Mouse (Mus musculus): ENCODE results near the gene Pdzrn3. TPM values are rescaled to one million over a fixed set of nuclear protein-coding genes. Genes with fewer than 3 reads are reported as not detected.

The Pdzrn3 gene
- polyA plus RNA-seq, 1 experiment from 2014 or later: 27.3 TPM

DNA sequence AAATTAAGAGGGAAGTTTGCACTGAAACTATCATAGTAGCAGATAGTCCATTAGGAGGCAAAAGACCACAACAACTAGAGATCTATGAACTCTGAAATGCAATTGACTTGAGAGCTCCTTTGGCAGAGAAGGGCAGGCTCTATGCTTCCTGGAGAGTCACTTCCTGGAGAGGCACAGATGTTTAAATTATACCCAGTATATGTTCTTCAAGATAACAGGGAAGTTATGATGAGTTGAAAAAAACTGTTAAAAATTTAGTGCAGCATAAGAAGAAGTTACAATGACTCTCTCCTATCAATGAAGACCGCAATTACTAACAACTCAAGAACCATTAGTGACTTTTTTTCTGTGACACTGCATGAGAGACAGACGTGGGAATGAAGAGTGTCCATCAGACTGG is 90.6 kb downstream of the Pdzrn3 start:
- no peak for DNase-seq (ENCODE audit: low spot score)
- H3K4me1 ChIP-seq (ENCODE audit: control insufficient read depth, insufficient read depth, low read length): peaks cover 3% of the 10 kb centered on the region; the same call in 1 of the 2 replicates
- H3K27ac ChIP-seq (ENCODE audit: low read depth, low read length): no peak overlapping the region
- no peak overlapping the region for H3K4me3 ChIP-seq (ENCODE audit: low read depth, low read length)
- no peak overlapping the region for H3K4me2 ChIP-seq (ENCODE audit: low read depth)
- WGBS: 91% methylated on average over 2 of the region's 2 CpGs
- no peaks in the 10 kb centered on the region for H3K9me3 ChIP-seq (ENCODE audit: control insufficient read depth, low read length)
- H3K27me3 ChIP-seq (ENCODE audit: control insufficient read depth, insufficient read depth, low read length): no peaks in the 10 kb centered on the region
- ATAC-seq (ENCODE audit: insufficient read depth, low FRiP score, low TSS enrichment): no peak
- H3K9ac ChIP-seq (ENCODE audit: low read length): no peak overlapping the region
- no peaks in the 10 kb centered on the region for H3K36me3 ChIP-seq (ENCODE audit: control insufficient read depth, insufficient read depth, low read length)

DNA sequence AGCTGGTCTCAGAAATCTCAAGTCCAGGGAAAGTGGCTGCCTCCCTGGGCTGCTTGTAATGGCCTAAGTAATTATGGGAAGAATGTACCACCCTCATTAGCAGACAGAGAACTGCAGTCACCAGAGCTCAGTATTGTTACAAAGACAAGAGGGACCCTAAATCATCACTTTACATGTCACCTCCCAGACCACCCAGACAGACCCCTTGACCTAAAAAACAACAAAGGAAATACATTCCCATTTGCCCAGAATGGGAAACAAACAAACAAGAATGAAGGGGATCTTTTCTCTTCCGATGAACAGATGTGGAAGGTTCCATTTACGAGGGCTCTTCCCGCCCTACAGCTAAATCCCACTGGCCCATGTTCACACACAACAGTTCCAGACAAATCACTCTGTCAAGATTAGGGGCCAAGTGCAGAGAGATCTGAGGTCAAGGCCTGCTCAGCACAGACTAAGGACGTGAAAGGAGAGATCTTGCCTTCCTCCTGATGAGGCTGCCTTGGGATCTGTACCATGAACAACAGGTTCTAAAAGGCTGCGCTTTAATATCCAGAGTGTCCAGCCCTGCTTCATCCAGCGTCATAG is 93.2 kb downstream of the Pdzrn3 start:
- Histone ChIP-seq H3K27me3 (ENCODE audit: control insufficient read depth, insufficient read depth, low read length) (no peaks in the 10 kb centered on the region), H3K4me2 (ENCODE audit: low read depth) (no peak overlapping the region), H3K4me1 (ENCODE audit: control insufficient read depth, insufficient read depth, low read length) (peaks cover 11% of the 10 kb centered on the region), H3K9me3 (ENCODE audit: control insufficient read depth, low read length) (no peaks in the 10 kb centered on the region), H3K4me3 (ENCODE audit: low read depth, low read length) (no peak overlapping the region), H3K9ac (ENCODE audit: low read length) (no peak overlapping the region), H3K36me3 (ENCODE audit: control insufficient read depth, insufficient read depth, low read length) (no peaks in the 10 kb centered on the region), H3K27ac (ENCODE audit: low read depth, low read length) (no peak overlapping the region)
- ATAC-seq (ENCODE audit: insufficient read depth, low FRiP score, low TSS enrichment) (peak; percentile 65; the same call in 1 of the 2 replicates), DNase-seq (ENCODE audit: low spot score) (no peak)
- 27% methylated on average over 6 of the region's 6 CpGs for WGBS

DNA sequence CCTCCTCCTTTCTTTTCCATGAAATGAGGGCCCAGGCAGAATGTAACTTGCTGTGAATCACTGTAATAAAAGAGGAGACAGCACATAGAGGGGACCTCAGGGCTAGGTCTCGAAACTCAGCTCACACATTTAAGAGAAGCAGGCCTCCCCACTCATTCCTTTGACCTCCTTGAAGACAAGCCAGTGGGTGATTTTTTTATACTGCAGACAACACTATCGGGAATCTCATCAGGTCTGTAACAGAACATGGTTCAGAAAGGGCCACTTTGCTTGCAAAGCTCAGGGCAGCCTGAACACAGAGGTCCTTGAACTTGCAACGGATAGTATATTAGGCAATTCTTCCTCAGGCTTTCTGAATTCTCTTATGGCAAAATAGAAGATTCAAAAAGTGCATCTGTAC is 93.8 kb downstream of the Pdzrn3 start:
- DNase-seq (ENCODE audit: low spot score): no peak

DNA sequence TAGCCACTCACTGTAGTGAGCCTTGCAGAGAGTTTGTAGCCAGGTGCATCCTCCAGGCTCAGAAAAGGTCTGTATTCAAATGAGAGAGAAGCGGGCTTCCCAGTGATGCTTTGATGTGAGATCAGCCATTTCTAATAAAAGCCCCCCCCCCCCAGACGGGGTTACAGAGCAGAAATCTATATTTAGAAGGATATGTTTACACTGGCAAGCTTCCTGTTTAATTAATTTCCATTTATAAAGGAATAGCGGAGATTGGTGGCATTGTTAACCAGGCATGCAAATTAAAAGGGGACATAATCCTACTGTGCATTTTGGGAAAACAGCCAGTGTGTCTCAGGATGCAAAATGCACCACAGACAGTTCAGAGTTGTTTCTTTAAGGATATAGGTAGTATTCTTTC is 96.1 kb downstream of the Pdzrn3 start:
- DNase-seq (ENCODE audit: low spot score): no peak
- Histone ChIP-seq H3K27ac (ENCODE audit: low read depth, low read length) (no peak overlapping the region), H3K4me3 (ENCODE audit: low read depth, low read length) (no peak overlapping the region), H3K4me2 (ENCODE audit: low read depth) (no peak overlapping the region), H3K4me1 (ENCODE audit: control insufficient read depth, insufficient read depth, low read length) (peaks cover 11% of the 10 kb centered on the region), H3K27me3 (ENCODE audit: control insufficient read depth, insufficient read depth, low read length) (no peaks in the 10 kb centered on the region), H3K9ac (ENCODE audit: low read length) (no peak overlapping the region), H3K9me3 (ENCODE audit: control insufficient read depth, low read length) (no peaks in the 10 kb centered on the region), H3K36me3 (ENCODE audit: control insufficient read depth, insufficient read depth, low read length) (no peaks in the 10 kb centered on the region)
- WGBS: 37% methylated on average over 3 of the region's 3 CpGs
- no peak for ATAC-seq (ENCODE audit: insufficient read depth, low FRiP score, low TSS enrichment)

More for the DNA sequence above, 93.8 kb downstream of the Pdzrn3 start:
- H3K4me3 ChIP-seq (ENCODE audit: low read depth, low read length): no peak overlapping the region
- no peaks in the 10 kb centered on the region for H3K27me3 ChIP-seq (ENCODE audit: control insufficient read depth, insufficient read depth, low read length)
- WGBS: 48% methylated on average over 3 of the region's 3 CpGs
- no peak overlapping the region for H3K27ac ChIP-seq (ENCODE audit: low read depth, low read length)
- H3K4me1 ChIP-seq (ENCODE audit: control insufficient read depth, insufficient read depth, low read length): peaks cover 11% of the 10 kb centered on the region
- H3K9me3 ChIP-seq (ENCODE audit: control insufficient read depth, low read length): no peaks in the 10 kb centered on the region
- no peak overlapping the region for H3K9ac ChIP-seq (ENCODE audit: low read length)
- no peaks in the 10 kb centered on the region for H3K36me3 ChIP-seq (ENCODE audit: control insufficient read depth, insufficient read depth, low read length)
- H3K4me2 ChIP-seq (ENCODE audit: low read depth): no peak overlapping the region
- ATAC-seq (ENCODE audit: insufficient read depth, low FRiP score, low TSS enrichment): no peak

DNA sequence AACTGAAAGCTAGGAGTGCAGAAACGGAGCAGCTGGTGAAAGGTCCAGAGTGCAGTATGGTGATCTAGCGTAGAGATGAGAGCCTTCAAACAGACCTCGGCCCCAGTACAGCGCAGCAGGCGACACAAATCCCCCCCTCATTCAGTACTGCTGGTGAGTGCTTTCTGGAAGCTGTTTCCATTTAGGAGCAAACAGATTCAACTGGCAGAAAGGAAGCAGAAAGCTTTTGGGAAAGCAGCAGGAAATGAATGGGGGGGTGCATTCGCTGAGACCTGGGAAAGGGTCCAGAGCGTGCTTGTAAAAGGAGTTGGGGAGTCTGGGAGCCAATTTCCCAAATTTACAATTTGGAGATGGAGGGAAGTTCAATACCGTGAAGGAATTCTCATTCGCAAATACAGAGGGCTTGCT is 96.9 kb downstream of the Pdzrn3 start:
- WGBS: 15% methylated on average over 9 of the region's 9 CpGs
- Histone ChIP-seq H3K9me3 (ENCODE audit: control insufficient read depth, low read length) (no peaks in the 10 kb centered on the region), H3K9ac (ENCODE audit: low read length) (no peak overlapping the region), H3K4me3 (ENCODE audit: low read depth, low read length) (no peak overlapping the region), H3K27me3 (ENCODE audit: control insufficient read depth, insufficient read depth, low read length) (no peaks in the 10 kb centered on the region), H3K27ac (ENCODE audit: low read depth, low read length) (no peak overlapping the region), H3K4me1 (ENCODE audit: control insufficient read depth, insufficient read depth, low read length) (peaks cover 11% of the 10 kb centered on the region), H3K4me2 (ENCODE audit: low read depth) (no peak overlapping the region), H3K36me3 (ENCODE audit: control insufficient read depth, insufficient read depth, low read length) (no peaks in the 10 kb centered on the region)
- DNase-seq (ENCODE audit: low spot score) (peak; percentile 45), ATAC-seq (ENCODE audit: insufficient read depth, low FRiP score, low TSS enrichment) (no peak)

DNA sequence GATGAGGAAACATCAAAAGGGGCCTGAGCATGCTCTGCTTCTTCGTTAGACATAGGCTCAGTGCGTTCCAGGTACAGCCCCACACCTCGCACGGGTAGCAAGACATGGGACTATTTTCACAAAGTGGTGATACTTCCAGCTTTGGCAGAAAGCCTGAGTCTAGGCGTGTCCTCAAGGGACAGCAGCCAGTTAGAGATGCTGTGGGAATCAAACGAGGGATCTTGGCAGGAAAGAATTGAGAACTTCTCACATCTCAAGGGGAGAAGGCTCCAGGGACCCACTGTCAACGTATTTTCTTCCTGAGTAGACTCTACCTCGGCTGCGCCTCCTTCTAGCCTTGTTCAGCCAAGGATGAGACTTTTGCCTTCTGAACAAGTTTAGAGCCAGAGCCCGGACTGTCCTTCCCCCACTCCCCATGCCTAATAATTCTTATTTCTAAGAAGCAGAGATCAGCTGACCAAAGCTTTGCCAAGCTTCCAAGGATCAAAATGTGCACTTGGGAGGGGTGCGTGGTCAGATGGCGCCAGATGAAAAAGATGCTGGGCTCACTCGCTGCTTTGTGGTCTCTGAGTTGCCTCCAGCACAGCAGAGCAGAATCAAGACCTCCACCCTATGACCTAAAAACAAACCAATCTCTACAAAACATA is 99.3 kb downstream of the Pdzrn3 start:
- H3K4me1 ChIP-seq (ENCODE audit: control insufficient read depth, insufficient read depth, low read length): peaks cover 8% of the 10 kb centered on the region; the same call in 1 of the 2 replicates
- no peaks in the 10 kb centered on the region for H3K27me3 ChIP-seq (ENCODE audit: control insufficient read depth, insufficient read depth, low read length)

DNA sequence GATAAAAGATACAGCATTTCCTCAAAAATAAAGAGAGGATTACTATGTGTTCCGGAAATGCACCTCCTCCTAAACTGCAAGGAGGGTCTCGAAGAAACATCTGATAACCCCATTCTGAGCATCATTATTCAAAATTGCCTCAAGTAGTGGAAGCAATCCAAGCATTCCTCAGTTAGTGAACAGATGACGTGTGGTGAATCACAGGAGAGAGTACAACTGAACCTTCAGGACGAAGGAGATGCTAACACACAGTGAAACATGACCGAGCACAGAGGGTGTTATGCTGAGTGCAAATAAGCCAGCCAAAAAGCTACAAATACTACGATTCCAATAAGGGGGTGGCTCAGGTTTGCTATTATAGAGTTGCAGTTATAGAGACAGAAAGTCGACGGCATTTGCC is 101.4 kb downstream of the Pdzrn3 start:
- Histone ChIP-seq H3K4me1 (ENCODE audit: control insufficient read depth, insufficient read depth, low read length) (peaks cover 4% of the 10 kb centered on the region; the same call in 1 of the 2 replicates), H3K9me3 (ENCODE audit: control insufficient read depth, low read length) (no peaks in the 10 kb centered on the region), H3K36me3 (ENCODE audit: control insufficient read depth, insufficient read depth, low read length) (no peaks in the 10 kb centered on the region), H3K27me3 (ENCODE audit: control insufficient read depth, insufficient read depth, low read length) (no peaks in the 10 kb centered on the region), H3K9ac (ENCODE audit: low read length) (no peak overlapping the region), H3K4me2 (ENCODE audit: low read depth) (no peak overlapping the region), H3K4me3 (ENCODE audit: low read depth, low read length) (no peak overlapping the region), H3K27ac (ENCODE audit: low read depth, low read length) (no peak overlapping the region)
- 87% methylated on average over 8 of the region's 8 CpGs for WGBS
- DNase-seq (ENCODE audit: low spot score) (no peak), ATAC-seq (ENCODE audit: insufficient read depth, low FRiP score, low TSS enrichment) (no peak)

More for the DNA sequence above, 99.3 kb downstream of the Pdzrn3 start:
- DNase-seq (ENCODE audit: low spot score): no peak
- H3K4me3 ChIP-seq (ENCODE audit: low read depth, low read length): no peak overlapping the region
- no peak overlapping the region for H3K27ac ChIP-seq (ENCODE audit: low read depth, low read length)
- no peak for ATAC-seq (ENCODE audit: insufficient read depth, low FRiP score, low TSS enrichment)
- no peaks in the 10 kb centered on the region for H3K9me3 ChIP-seq (ENCODE audit: control insufficient read depth, low read length)
- H3K36me3 ChIP-seq (ENCODE audit: control insufficient read depth, insufficient read depth, low read length): no peaks in the 10 kb centered on the region
- whole genome bisulfite sequencing: 77% methylated on average over 13 of the region's 13 CpGs
- no peak overlapping the region for H3K4me2 ChIP-seq (ENCODE audit: low read depth)
- no peak overlapping the region for H3K9ac ChIP-seq (ENCODE audit: low read length)

DNA sequence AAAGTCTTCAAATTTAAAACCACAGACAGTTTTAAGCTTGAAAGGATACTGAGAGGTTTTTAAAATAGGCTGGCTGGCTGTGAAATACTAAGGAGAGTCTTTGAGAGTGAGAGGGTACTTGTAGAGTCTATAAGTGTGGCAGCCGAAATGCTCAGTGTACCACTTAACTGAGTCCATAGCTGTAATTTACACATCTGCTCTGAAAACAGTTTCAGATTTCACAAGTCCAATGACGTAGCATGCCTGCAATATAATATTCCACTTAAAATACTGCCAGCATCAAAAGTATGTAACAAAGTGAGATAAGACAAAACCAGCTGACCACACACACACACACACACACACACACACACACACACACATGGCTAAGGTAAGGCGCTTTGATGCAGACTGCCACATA is 101.9 kb downstream of the Pdzrn3 start:
- no peaks in the 10 kb centered on the region for H3K9me3 ChIP-seq (ENCODE audit: control insufficient read depth, low read length)
- no peaks in the 10 kb centered on the region for H3K27me3 ChIP-seq (ENCODE audit: control insufficient read depth, insufficient read depth, low read length)
- no peaks in the 10 kb centered on the region for H3K36me3 ChIP-seq (ENCODE audit: control insufficient read depth, insufficient read depth, low read length)
- DNase-seq (ENCODE audit: low spot score) (no peak), ATAC-seq (ENCODE audit: insufficient read depth, low FRiP score, low TSS enrichment) (no peak)
- H3K27ac ChIP-seq (ENCODE audit: low read depth, low read length): no peak overlapping the region
- H3K9ac ChIP-seq (ENCODE audit: low read length): no peak overlapping the region
- H3K4me2 ChIP-seq (ENCODE audit: low read depth): no peak overlapping the region
- WGBS: 88% methylated on average over 3 of the region's 3 CpGs
- H3K4me3 ChIP-seq (ENCODE audit: low read depth, low read length): no peak overlapping the region
- peaks cover 1% of the 10 kb centered on the region; the same call in 1 of the 2 replicates for H3K4me1 ChIP-seq (ENCODE audit: control insufficient read depth, insufficient read depth, low read length)

DNA sequence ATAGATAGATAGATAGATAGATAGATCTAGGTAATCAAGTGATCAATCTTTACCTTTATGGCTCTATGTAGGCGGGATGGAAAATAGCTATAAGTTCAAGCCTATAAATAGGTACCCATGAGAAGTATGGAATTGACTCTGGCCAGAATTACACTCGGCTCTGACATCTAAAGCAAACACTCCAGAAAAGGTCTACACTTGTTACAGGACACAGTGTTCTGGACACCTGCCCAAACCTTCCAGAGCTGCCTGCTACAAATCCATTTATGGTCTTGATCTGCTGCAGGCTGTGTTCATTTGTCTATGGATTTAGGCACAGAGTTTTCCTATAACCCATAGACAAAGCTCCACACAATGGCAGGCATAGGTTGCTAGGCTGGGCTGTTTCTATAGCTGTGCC is 102.9 kb downstream of the Pdzrn3 start:
- Histone ChIP-seq H3K9ac (ENCODE audit: low read length) (no peak overlapping the region), H3K9me3 (ENCODE audit: control insufficient read depth, low read length) (no peaks in the 10 kb centered on the region), H3K4me2 (ENCODE audit: low read depth) (no peak overlapping the region), H3K4me1 (ENCODE audit: control insufficient read depth, insufficient read depth, low read length) (peaks cover 6% of the 10 kb centered on the region; the same call in 1 of the 2 replicates), H3K36me3 (ENCODE audit: control insufficient read depth, insufficient read depth, low read length) (no peaks in the 10 kb centered on the region), H3K4me3 (ENCODE audit: low read depth, low read length) (no peak overlapping the region), H3K27ac (ENCODE audit: low read depth, low read length) (no peak overlapping the region), H3K27me3 (ENCODE audit: control insufficient read depth, insufficient read depth, low read length) (no peaks in the 10 kb centered on the region)
- 84% methylated on average over 2 of the region's 2 CpGs for WGBS
- ATAC-seq (ENCODE audit: insufficient read depth, low FRiP score, low TSS enrichment) (no peak), DNase-seq (ENCODE audit: low spot score) (no peak)
